In genomic region chr2:158624718-158625222, GRCm38 (mm10) we compare ENCODE assay signal across 7 mouse cellular contexts. TPM values are rescaled to one million over a fixed set of nuclear protein-coding genes. Genes with fewer than 3 reads are reported as not detected.
DNase-seq lines count a peak whose midpoint lies in the region; ATAC-seq lines count a peak whose summit lies in the region.

Actr5 (plus strand) TSS chr2:158624888.

- H3K4me2 ChIP-seq in intestine, embryonic 15.5 days (replicated peaks), result peak within 1 kb of the TSS; percentile 77

- peak within 1 kb of the TSS; percentile 84 for H3K27ac ChIP-seq in intestine, embryonic 15.5 days
- H3K27ac ChIP-seq in midbrain, embryonic 10.5 days (replicated peaks), result peak within 1 kb of the TSS; percentile 94

- intact Hi-C loops in gastrocnemius, postnatal 36 days (cut with DNase I), result loop anchor here (5.0 kb wide), 1 partner anchor 77 kb away; no protein-coding TSS in a partner anchor
- intact Hi-C loops in left cerebral cortex, postnatal 25 days (cut with DNase I), result loop anchor here (2.0 kb wide), 1 partner anchor 68 kb away; no protein-coding TSS in a partner anchor

- peak; percentile 95 for DNase-seq in adrenal gland, adult 2 months
- DNase-seq in embryo, embryonic 11.5 days (ENCODE audit: low read depth, low spot score), result peak; percentile 94
- peak; percentile 89 to 91 for DNase-seq in gastrocnemius, postnatal 36 days
- peak; percentile 91 to 92 for DNase-seq in left cerebral cortex, postnatal 25 days (ENCODE audit: low spot score in 2 of 2)
- DNase-seq in midbrain, embryonic 10.5 days (ENCODE audit: low spot score), result peak; percentile 98
- DNase-seq in right cerebral cortex, postnatal 4 days, result peak; percentile 85

- peak; percentile 98 for ATAC-seq in intestine, embryonic 15.5 days

- H3K4me3 ChIP-seq in intestine, embryonic 15.5 days (replicated peaks), result peak within 1 kb of the TSS; percentile 91
- H3K4me3 ChIP-seq in midbrain, embryonic 10.5 days, result peak within 1 kb of the TSS; percentile 91

- peak within 1 kb of the TSS; percentile 84 for H3K9ac ChIP-seq in intestine, embryonic 15.5 days

- WGBS in intestine, embryonic 15.5 days, result under 1% methylated on average over 39 of the region's 39 CpGs
- under 1% methylated on average over 39 of the region's 39 CpGs for WGBS in midbrain, embryonic 10.5 days

- H3K27me3 ChIP-seq in intestine, embryonic 15.5 days (replicated peaks), result peaks cover 21% of the 10 kb centered on the region
- H3K27me3 ChIP-seq in midbrain, embryonic 10.5 days (ENCODE audit: low read depth, poor library complexity, severe bottlenecking), result peaks cover 32% of the 10 kb centered on the region

- H3K9me3 ChIP-seq in intestine, embryonic 15.5 days, result no peaks in the 10 kb centered on the region
- H3K9me3 ChIP-seq in midbrain, embryonic 10.5 days (replicated peaks), result no peaks in the 10 kb centered on the region

- 0 out of 2 replicates have a peak, but pooled peaks cover 5% of the 10 kb centered on the region for H3K4me1 ChIP-seq in intestine, embryonic 15.5 days (replicated peaks)
- H3K4me1 ChIP-seq in midbrain, embryonic 10.5 days, result peaks cover 17% of the 10 kb centered on the region

- peaks cover 3% of the 10 kb centered on the region; the same call in 1 of the 2 replicates for H3K36me3 ChIP-seq in intestine, embryonic 15.5 days
- peaks cover 35% of the 10 kb centered on the region for H3K36me3 ChIP-seq in midbrain, embryonic 10.5 days

RNA-seq across cellular contexts. Expression of gene Actr5, which starts in this region (rescaled TPM):
- 10 to 100 TPM in 1 of 2 experiments, 1 to 10 TPM in 1; 9.1 to 10.1 TPM for total RNA-seq in adrenal gland, adult 2 months (2021)
- 7.1 and 9.0 TPM in 2 replicates for polyA plus RNA-seq in adrenal gland, adult 2 months (2012; rRNA removed)
- total RNA-seq in gastrocnemius, postnatal 36 days (2021), result 1 to 10 TPM; 2.4 to 3.6 TPM
- 9.3 and 9.4 TPM in 2 replicates for polyA plus RNA-seq in intestine, embryonic 15.5 days (2015; fragmentation: Nextera tagmentation; extraction: Ambion mirVana)
- total RNA-seq in left cerebral cortex, postnatal 25 days (2021), result 1 to 10 TPM; 7.3 to 9.6 TPM
- polyA plus RNA-seq in midbrain, embryonic 10.5 days (2016; fragmentation: Nextera tagmentation; extraction: Ambion mirVana), result 14.1 and 14.8 TPM in 2 replicates

Comparison
In these comparisons a context has a peak if more than half of its experiments do, and no peak if none do; other contexts are left out.
1. Peak in every context shown above with its lines: DNase-seq, ATAC-seq, H3K4me3 ChIP-seq and H3K27ac ChIP-seq.